Mouse (Mus musculus) cerebellum, postnatal 36 days (tissue): ENCODE data around the gene Trp53tg5.

ENCODE experiments used
- DNase-seq, 2 experiments: peaks; one replicate each; pipeline ENCODE4 v3.0.0; 2021 to 2022; ENCODE audit warnings: mixed read lengths in 2 of 2

Gene Trp53tg5

GRCm38 (mm10) chr2:164430697-164431096, 42.8 kb downstream of the Trp53tg5 start:
- DNase-seq, result no peak

- no peak for DNase-seq
Observed at GRCm38 (mm10) chr2:164429881-164430615, 43.5 kb downstream of the Trp53tg5 start.

GRCm38 (mm10) chr2:164428451-164428850, 45.1 kb downstream of the Trp53tg5 start:
- DNase-seq, result no peak

- no peak for DNase-seq
Observed at GRCm38 (mm10) chr2:164426952-164427351, 46.6 kb downstream of the Trp53tg5 start.

GRCm38 (mm10) chr2:164426121-164426520, 47.4 kb downstream of the Trp53tg5 start:
- DNase-seq, result no peak

- peak in 1 of 2 experiments; percentile 33 for DNase-seq
Observed at GRCm38 (mm10) chr2:164425401-164425800, 48.1 kb downstream of the Trp53tg5 start.

GRCm38 (mm10) chr2:164424406-164424805, 49.1 kb downstream of the Trp53tg5 start:
- no peak for DNase-seq

GRCm38 (mm10) chr2:164423464-164423863, 50.1 kb downstream of the Trp53tg5 start:
- DNase-seq, result no peak

- no peak for DNase-seq
Observed at GRCm38 (mm10) chr2:164422675-164423393, 50.7 kb downstream of the Trp53tg5 start.

- DNase-seq, result no peak
Observed at GRCm38 (mm10) chr2:164421979-164422378, 51.5 kb downstream of the Trp53tg5 start.

GRCm38 (mm10) chr2:164421306-164421705, 52.2 kb downstream of the Trp53tg5 start:
- no peak for DNase-seq
